Mouse (Mus musculus): ENCODE measurements at regions not wholly inside any gene's neighbourhood (a gene's known extent, or its start where the extent isn't known, plus 50 kb on each side); places are given as distances from the start of the nearest gene placed in this dataset.

GRCm38 (mm10) chr13:28898900-28899299 is 54.6 kb downstream of the Sox4 start:
- H3K27me3 ChIP-seq (ENCODE audit: insufficient read depth, low read length) = no peaks in the 10 kb centered on the region
- no peaks in the 10 kb centered on the region for H3K36me3 ChIP-seq (replicated peaks; ENCODE audit: insufficient read depth, low read length)
- ATAC-seq (no peak), DNase-seq (no peak)
- no peaks in the 10 kb centered on the region for H3K9me3 ChIP-seq (ENCODE audit: low read length)
- 83% methylated on average over 4 of the region's 4 CpGs for whole genome bisulfite sequencing (ENCODE audit: insufficient replicate concordance)
- no peak overlapping the region for H3K27ac ChIP-seq (ENCODE audit: low read depth)
- H3K4me2 ChIP-seq (ENCODE audit: low read depth, low read length) = no peak overlapping the region
- no peaks in the 10 kb centered on the region for H3K4me1 ChIP-seq (ENCODE audit: insufficient read depth)
- no peak overlapping the region for H3K4me3 ChIP-seq (ENCODE audit: low read depth, low read length)
- TF ChIP-seq EP300 (IDR thresholded peaks at IDR 0.05; ENCODE audit: low read depth) = no peak
- no peak for TF ChIP-seq CTCF (IDR thresholded peaks at IDR 0.05; ENCODE audit: low read depth)
- no peak overlapping the region for H3K9ac ChIP-seq (replicated peaks)

GRCm38 (mm10) chr13:28892896-28893295 is 60.6 kb downstream of the Sox4 start:
- Histone ChIP-seq H3K27me3 (ENCODE audit: insufficient read depth, low read length) (0 out of 2 replicates have a peak, but pooled peaks cover 5% of the 10 kb centered on the region), H3K36me3 (replicated peaks; ENCODE audit: insufficient read depth, low read length) (no peaks in the 10 kb centered on the region), H3K4me2 (ENCODE audit: low read depth, low read length) (no peak overlapping the region), H3K4me1 (ENCODE audit: insufficient read depth) (no peaks in the 10 kb centered on the region), H3K27ac (ENCODE audit: low read depth) (no peak overlapping the region), H3K9me3 (ENCODE audit: low read length) (no peaks in the 10 kb centered on the region), H3K9ac (replicated peaks) (no peak overlapping the region), H3K4me3 (ENCODE audit: low read depth, low read length) (no peak overlapping the region)
- no peak for ATAC-seq
- TF ChIP-seq EP300 (IDR thresholded peaks at IDR 0.05; ENCODE audit: low read depth) = no peak
- no peak for TF ChIP-seq CTCF (IDR thresholded peaks at IDR 0.05; ENCODE audit: low read depth)
- DNase-seq = no peak
- WGBS (ENCODE audit: insufficient replicate concordance) = 75% methylated on average over 6 of the region's 6 CpGs

GRCm38 (mm10) chr13:28887098-28887497 is 66.4 kb downstream of the Sox4 start:
- Histone ChIP-seq H3K9me3 (ENCODE audit: low read length) (no peaks in the 10 kb centered on the region), H3K36me3 (replicated peaks; ENCODE audit: insufficient read depth, low read length) (no peaks in the 10 kb centered on the region), H3K4me3 (ENCODE audit: low read depth, low read length) (no peak overlapping the region), H3K4me2 (ENCODE audit: low read depth, low read length) (no peak overlapping the region), H3K27me3 (ENCODE audit: insufficient read depth, low read length) (peaks cover 51% of the 10 kb centered on the region), H3K4me1 (ENCODE audit: insufficient read depth) (no peaks in the 10 kb centered on the region), H3K27ac (ENCODE audit: low read depth) (no peak overlapping the region), H3K9ac (replicated peaks) (no peak overlapping the region)
- ATAC-seq (no peak), DNase-seq (no peak)
- TF ChIP-seq CTCF (IDR thresholded peaks at IDR 0.05; ENCODE audit: low read depth) (no peak), EP300 (IDR thresholded peaks at IDR 0.05; ENCODE audit: low read depth) (no peak)
- 7% methylated on average over 13 of the region's 13 CpGs for WGBS (ENCODE audit: insufficient replicate concordance)

DNA sequence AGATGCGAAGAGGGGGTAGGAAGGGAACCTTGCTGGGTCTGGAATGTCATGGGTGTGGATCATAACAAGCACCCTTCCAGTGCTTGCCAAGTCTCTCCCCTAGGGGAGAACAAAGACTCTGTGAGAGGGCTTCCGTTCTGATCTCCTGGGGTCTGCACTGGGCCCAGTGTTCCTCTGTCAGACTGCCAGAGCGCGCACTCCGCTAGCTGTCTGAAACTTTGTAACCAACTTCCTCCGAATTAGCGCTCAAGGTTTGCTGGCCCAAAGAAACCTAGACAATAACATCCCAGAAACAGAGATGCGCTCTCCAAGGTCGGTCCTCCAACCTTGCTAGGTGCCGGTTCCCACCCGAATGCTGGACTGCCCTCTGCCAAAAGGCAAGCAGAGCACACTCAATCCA is 66.8 kb downstream of the Sox4 start:
- Histone ChIP-seq H3K4me2 (ENCODE audit: low read depth, low read length) (no peak overlapping the region), H3K27me3 (ENCODE audit: insufficient read depth, low read length) (peaks cover 53% of the 10 kb centered on the region), H3K27ac (ENCODE audit: low read depth) (no peak overlapping the region), H3K9ac (replicated peaks) (no peak overlapping the region), H3K4me3 (ENCODE audit: low read depth, low read length) (no peak overlapping the region), H3K36me3 (replicated peaks; ENCODE audit: insufficient read depth, low read length) (no peaks in the 10 kb centered on the region), H3K4me1 (ENCODE audit: insufficient read depth) (no peaks in the 10 kb centered on the region), H3K9me3 (ENCODE audit: low read length) (no peaks in the 10 kb centered on the region)
- DNase-seq = no peak
- 12% methylated on average over 11 of the region's 11 CpGs for WGBS (ENCODE audit: insufficient replicate concordance)
- TF ChIP-seq CTCF (IDR thresholded peaks at IDR 0.05; ENCODE audit: low read depth) (no peak), EP300 (IDR thresholded peaks at IDR 0.05; ENCODE audit: low read depth) (no peak)
- ATAC-seq = no peak

DNA sequence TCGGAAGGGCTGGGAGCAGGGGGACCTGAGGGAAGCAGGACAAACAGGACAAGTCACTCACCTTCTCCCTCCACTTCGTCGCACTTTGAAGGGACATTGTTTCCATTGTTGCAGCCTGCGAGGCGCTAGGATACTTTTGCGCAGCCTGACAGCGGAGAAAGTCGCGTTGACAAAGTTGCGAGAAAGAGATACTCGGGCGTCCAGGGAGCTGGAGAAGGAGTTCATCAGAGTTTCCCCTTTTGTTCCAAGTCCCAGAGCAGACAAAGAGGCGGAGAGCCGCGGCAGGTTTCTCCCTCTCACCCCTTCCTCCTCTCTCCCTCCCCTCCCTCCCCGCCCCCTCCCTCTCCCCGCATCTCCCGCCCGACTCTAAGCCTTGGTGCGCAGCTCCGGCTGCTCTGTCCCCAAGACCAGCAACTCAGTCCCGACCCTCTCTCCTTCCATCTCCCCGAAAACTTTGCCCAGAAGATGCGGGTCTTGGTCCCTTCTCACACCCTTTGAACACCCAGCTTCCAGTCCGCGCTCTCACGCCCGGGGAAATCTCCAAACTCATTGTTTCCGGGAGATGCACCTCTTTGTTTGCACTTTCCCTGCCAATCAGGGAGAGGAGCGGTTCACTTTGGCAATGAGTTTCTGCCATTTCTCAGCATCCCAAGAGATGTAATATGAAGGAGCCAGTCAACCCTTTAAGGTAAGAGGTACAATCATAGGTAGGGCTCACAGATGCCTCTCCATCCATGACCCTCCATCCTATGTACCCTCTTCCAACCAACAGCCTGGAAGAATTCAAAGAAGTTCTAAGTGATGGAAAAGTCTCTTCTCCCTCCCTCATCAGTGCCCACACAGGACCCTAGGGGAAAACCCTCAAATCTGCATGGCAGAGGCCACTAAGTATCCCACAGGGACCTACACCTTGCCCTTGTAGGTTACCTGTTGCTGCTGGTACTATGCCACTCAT is 68.2 kb downstream of the Sox4 start:
- ATAC-seq (no peak), DNase-seq (no peak)
- Histone ChIP-seq H3K4me1 (ENCODE audit: insufficient read depth) (no peaks in the 10 kb centered on the region), H3K27ac (ENCODE audit: low read depth) (no peak overlapping the region), H3K9me3 (ENCODE audit: low read length) (no peaks in the 10 kb centered on the region), H3K27me3 (ENCODE audit: insufficient read depth, low read length) (peaks cover 58% of the 10 kb centered on the region), H3K36me3 (replicated peaks; ENCODE audit: insufficient read depth, low read length) (no peaks in the 10 kb centered on the region), H3K4me2 (ENCODE audit: low read depth, low read length) (peak overlapping the region; percentile 68), H3K4me3 (ENCODE audit: low read depth, low read length) (peak overlapping the region; percentile 45), H3K9ac (replicated peaks) (no peak overlapping the region)
- WGBS (ENCODE audit: insufficient replicate concordance) = 1% methylated on average over 30 of the region's 30 CpGs
- TF ChIP-seq EP300 (IDR thresholded peaks at IDR 0.05; ENCODE audit: low read depth) (no peak), CTCF (IDR thresholded peaks at IDR 0.05; ENCODE audit: low read depth) (no peak)

DNA sequence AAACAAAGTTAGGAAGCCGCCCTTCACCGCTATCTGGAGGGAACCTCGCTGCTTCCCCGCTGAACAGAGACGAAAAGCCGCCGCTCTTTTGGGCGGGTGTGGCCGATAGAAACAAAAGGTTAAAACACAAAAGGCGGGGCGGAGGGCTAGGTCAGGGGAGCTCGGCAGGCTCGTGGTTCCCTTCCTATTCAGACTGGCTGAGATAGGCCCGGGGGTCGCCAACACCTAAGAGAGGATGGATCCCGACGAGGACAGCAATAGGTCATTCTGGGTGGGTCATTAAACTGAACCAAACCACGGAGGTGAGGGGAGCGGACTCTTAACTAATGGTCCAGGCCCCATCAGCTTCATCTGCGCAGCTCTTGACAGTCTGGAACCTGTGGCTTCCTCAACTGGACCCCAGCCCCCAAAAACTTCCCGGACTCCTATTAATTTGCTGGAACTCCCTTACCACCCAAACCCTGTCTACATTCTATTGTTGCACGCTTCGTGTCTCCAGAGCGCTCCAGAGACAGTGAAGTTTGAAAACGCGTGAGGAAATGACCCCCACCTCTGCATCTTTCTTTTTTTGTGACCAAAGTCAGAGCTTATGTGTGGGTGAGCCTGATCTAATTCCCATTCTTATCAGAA is 69.2 kb downstream of the Sox4 start:
- 2% methylated on average over 26 of the region's 26 CpGs for WGBS (ENCODE audit: insufficient replicate concordance)
- no peak for TF ChIP-seq CTCF (IDR thresholded peaks at IDR 0.05; ENCODE audit: low read depth)
- no peak for TF ChIP-seq EP300 (IDR thresholded peaks at IDR 0.05; ENCODE audit: low read depth)
- Histone ChIP-seq H3K27ac (ENCODE audit: low read depth) (no peak overlapping the region), H3K9ac (replicated peaks) (no peak overlapping the region), H3K4me3 (ENCODE audit: low read depth, low read length) (peak overlapping the region; percentile 45), H3K27me3 (ENCODE audit: insufficient read depth, low read length) (peaks cover 58% of the 10 kb centered on the region), H3K4me2 (ENCODE audit: low read depth, low read length) (peak overlapping the region; percentile 68), H3K9me3 (ENCODE audit: low read length) (no peaks in the 10 kb centered on the region), H3K4me1 (ENCODE audit: insufficient read depth) (no peaks in the 10 kb centered on the region), H3K36me3 (replicated peaks; ENCODE audit: insufficient read depth, low read length) (no peaks in the 10 kb centered on the region)
- DNase-seq (no peak), ATAC-seq (no peak)
